Mouse (Mus musculus): Measurements from ENCODE around the gene Kifc5b. TPM values are rescaled to one million over a fixed set of nuclear protein-coding genes. Genes with fewer than 3 reads are reported as not detected.
"Not testable (repeated sequence)": the region's sequence is repeated elsewhere in the genome, so short reads cannot be mapped to it uniquely, and the experiment has no call there.

The Kifc5b gene
- total RNA-seq, 2 experiments from 2014 or later: 4.0 to 5.8 TPM

DNA sequence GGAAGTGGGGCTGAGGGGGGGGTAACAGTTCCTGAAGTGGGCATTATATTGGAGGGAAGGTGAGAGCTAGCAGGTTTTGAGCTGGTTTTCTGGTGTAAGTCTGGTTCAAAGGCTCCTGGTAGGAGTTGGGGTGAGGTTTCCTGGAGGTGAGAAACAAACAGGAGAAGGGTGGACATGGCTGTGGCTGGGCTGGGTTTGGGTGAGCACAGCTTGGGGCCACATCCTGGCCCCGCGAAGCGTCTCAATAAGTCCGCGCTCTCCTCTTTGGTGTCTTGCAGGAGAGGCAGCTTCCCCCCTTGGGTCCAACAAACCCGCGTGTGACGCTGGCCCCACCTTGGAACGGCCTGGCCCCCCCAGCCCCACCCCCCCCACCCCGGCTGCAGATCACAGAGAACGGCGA is 53.3 kb downstream of the Kifc5b start:
- peak in 1 of 2 experiments; percentile 15 for DNase-seq (ENCODE audit: low spot score in 2 of 2)

DNA sequence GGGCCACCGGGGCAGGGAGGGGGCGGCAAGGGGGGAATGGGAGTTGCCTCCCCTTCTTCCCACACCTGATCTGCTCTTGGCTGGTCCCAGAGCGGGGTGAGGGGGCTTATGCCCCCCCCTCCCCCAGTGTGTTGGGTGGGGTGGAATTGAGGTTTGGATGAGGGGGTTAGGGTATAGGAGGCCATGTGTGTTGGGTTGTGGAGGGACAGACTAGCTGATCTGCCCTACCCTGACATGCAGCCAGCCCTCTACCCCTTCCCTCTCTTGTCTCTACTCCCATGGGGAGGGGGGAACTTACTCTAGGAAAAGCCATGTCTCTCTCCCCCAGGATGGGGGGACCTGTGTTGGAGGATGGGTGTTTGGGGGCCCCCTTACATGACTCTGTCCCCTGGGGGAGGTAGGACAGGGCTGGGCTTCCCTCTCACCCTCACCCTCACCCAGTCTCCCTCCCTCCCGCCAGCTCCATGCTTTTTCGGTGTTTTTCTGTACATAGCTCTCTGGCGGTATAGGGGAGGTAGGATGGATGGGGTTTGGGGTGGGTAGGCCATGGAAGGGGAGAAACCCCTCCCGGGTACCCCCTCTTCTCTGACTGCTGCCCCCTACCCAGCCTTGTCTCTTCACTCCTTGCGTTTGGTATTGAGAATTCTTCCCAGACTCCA is 54.5 kb downstream of the Kifc5b start:
- peak in 1 of 2 experiments; percentile 18 for DNase-seq (ENCODE audit: low spot score in 2 of 2)

DNA sequence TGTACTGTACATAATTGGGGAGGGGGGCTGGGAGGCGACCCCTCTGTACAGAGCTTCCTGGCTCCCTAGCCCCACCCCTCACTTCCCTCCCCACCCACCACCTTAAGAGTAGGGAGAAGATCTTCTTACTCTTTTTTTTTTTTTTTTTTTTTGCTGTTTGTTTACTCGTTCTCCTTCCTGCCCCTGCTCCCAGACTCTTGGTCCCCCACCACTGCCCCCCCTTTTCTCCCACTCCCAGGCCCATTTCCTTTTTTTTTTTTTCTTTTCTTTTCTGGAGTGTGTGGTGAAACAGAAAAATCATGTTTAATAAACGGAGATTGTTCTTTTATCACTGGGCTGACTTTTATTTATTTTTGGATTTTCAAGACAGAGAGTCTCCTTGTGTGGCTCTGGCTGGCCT is 55.2 kb downstream of the Kifc5b start:
- no peak for DNase-seq (ENCODE audit: low spot score in 2 of 2)

DNA sequence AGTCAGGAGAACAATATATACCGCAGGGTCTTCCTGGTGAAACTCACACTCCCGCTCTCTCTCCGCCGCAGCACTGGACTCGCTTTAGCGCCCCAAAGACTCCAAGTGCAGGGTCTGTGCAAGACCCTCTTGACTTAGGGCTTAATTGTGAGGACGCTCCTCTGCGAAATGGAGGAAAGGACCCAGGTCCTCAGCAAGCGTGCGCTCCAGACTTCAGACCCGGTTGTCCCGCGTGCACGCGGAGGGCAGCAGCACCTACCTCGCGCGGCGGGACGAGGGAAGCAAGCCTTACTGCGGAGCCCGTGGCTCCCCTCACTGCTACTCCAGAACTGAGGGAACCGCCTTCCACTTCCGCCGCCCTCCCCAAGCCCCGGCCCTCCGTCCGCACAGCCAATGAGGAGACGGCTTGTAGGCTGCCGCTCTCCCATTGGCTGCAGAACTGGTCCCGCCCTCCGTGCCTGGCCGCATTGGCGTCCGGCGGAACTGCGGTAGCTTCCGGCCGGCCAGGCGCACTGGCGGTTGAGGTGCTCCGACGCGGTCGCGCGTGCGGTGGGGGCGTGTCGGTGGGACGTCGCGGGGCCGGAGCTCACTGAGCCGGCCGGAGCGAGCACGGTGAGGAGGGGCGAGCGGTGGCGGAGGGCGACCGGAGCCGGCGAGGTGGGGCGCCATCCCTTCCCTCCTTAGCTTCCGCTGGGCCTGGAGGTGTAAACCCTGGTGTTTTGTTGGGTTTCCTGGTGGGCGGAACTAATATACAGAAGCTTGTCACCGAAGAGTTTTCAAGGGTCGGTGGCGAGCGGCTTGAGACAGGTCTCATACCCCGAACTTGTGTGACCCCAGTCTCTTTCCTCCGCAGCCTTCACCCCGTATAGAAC is 56.0 kb downstream of the Kifc5b start, which contains the start of gene Zbtb9:
TSS of gene Zbtb9 (plus strand) at position 465 of the 872 bp plus-strand sequence.
- peak; percentile 94 to 98 for DNase-seq (ENCODE audit: low spot score in 2 of 2)

DNA sequence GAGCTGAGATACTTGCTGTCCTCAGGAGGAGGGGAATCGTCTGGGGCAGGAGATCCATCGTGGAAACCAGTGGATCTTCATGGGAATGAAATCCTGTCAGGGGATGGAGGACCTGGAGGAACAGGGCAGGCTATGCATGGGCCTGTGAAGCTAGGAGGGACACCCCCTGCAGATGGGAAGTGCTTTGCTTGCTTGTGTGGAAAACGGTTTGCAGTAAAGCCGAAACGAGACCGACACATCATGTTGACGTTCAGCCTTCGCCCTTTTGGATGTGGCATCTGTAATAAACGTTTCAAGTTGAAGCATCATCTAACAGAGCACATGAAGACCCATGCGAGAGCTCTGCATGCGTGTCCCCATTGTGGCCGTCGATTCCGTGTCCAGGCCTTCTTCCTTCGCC is 57.7 kb downstream of the Kifc5b start:
- DNase-seq (ENCODE audit: low spot score in 2 of 2): no peak

DNA sequence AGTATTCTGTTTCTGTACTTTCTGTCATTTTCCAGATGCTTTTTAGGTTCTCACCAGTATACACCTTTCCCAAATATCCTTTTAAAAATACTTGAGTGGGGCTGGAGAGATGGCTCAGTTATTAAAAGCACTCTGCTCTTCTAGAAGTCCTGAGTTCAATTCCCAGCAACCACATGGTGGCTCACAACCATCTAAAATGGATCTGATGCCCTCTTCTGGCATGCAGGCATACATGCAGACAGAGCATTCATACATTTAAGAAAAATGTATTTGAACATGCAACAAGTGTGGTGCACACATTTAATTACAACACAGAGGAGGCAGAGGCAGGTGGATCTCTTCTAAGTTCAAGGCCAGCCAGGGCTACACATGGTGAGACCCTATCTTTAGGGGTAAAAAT is 58.5 kb downstream of the Kifc5b start:
- no peak for DNase-seq (ENCODE audit: low spot score in 2 of 2)

DNA sequence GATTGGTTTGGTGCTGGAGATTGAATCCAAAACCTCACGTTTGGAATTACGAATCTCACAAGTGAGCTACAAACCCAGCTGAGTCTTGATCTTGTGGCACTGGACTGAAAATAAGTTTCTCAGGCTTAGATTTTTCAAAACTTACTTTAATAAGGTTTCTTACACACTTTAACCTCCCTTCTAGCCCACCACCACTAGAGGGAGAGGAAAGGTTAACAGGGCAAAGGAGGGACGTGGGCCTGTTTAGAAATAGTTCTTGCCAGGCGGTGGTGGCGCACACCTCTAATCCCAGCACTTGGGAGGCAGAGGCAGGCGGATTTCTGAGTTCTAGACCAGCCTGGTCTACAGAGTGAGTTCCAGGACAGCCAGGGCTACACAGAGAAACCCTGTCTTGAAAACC is 60.5 kb downstream of the Kifc5b start:
- not testable (repeated sequence) for DNase-seq (ENCODE audit: low spot score in 2 of 2)

DNA sequence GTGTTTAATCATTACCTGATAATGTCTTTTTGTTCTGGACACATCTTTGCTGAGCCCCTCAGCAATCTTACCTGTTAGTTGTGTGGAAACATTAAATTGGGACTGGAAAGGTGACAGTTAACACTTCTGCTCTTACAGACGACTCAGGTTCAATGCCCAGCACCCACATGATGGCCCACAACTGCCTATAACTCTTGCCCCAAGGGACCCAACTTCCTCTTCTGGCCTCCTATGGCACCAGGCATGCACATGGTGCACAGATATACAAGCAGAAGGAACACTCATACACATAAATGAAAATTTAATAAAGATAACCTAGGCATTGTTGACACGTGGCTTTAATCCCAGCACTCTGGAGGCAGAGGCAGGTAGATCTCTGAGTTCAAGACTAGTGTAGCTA is 62.5 kb downstream of the Kifc5b start:
- no peak for DNase-seq (ENCODE audit: low spot score in 2 of 2)

DNA sequence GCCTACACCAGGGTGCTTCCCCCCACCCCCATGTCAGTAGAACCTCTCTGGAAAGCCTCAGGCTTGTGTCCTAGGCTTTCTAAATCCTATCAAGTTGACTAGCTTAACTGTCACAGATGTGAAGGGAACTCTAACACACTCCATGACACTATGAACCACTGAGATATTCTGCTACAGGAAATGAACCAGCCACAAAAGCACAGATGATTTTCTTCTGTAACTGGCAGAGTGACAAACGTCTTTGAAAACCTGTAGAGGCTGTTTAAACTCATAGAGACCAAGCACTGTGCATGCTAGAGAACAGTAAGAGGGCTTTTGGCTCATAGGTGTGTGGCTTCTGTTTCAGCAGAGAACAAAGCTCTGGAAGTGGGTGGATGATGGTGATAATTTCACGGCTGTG is 64.2 kb downstream of the Kifc5b start:
- DNase-seq (ENCODE audit: low spot score in 2 of 2): no peak

Small RNAs within 50 kb of the gene (microRNA-seq; reads per million reads assigned to microRNA genes)
- 0 reads per million in 2 experiments for gene Gm27775
- gene Mir3083: 13.2 to 28.4 reads per million in 2 experiments
- gene Mir6968: 4.2 to 4.5 reads per million in 2 experiments

Other genes starting within 250 kb of the Kifc5b start
- 10 to 100 TPM; 26.4 to 26.7 TPM for gene Crebrf, start 201.4 kb upstream of the Kifc5b start, total RNA-seq (2021)
- 10 to 100 TPM; 33.0 to 34.1 TPM for gene Bnip1, start 136.0 kb upstream of the Kifc5b start, total RNA-seq (2021)
- gene Nkx2-5, start 72.1 kb upstream of the Kifc5b start, total RNA-seq (2021): not detected
- 10 to 100 TPM; 23.0 to 23.9 TPM for gene Phf1, start 16.0 kb downstream of the Kifc5b start, total RNA-seq (2021)
- gene Cuta, start 22.5 kb downstream of the Kifc5b start, total RNA-seq (2021): 100 to 1,000 TPM; 106 to 112 TPM
- gene Syngap1, start 24.2 kb downstream of the Kifc5b start, total RNA-seq (2021): 100 to 1,000 TPM; 450 to 479 TPM
- 10 to 100 TPM; 11.8 to 14.0 TPM for gene Zbtb9, start 56.1 kb downstream of the Kifc5b start, total RNA-seq (2021)
- 10 to 100 TPM; 29.3 to 33.2 TPM for gene Bak1, start 111.9 kb downstream of the Kifc5b start, total RNA-seq (2021)
- 1 to 10 TPM; 2.4 to 2.9 TPM for gene Itpr3, start 140.2 kb downstream of the Kifc5b start, total RNA-seq (2021)
- 100 to 1,000 TPM; 152 to 168 TPM for gene Uqcc2, start 216.8 kb downstream of the Kifc5b start, total RNA-seq (2021)

Data from layer of hippocampus, postnatal 10 days (tissue).